Mouse (Mus musculus): ENCODE measurements at regions not wholly inside any gene's neighbourhood (a gene's known extent, or its start where the extent isn't known, plus 50 kb on each side); places are given as distances from the start of the nearest gene placed in this dataset.

GRCm38 (mm10) chr5:6517337-6517736, 768.2 kb upstream of the Steap1 start:
- no peak overlapping the region for H3K4me3 ChIP-seq (ENCODE audit: low read depth, low read length)

GRCm38 (mm10) chr5:6480811-6481210, 731.7 kb upstream of the Steap1 start:
- H3K36me3 ChIP-seq (ENCODE audit: control insufficient read depth, insufficient read depth, low read length), result no peaks in the 10 kb centered on the region
- H3K4me1 ChIP-seq (ENCODE audit: control insufficient read depth, insufficient read depth, low read length), result no peaks in the 10 kb centered on the region
- no peak overlapping the region for H3K4me2 ChIP-seq (ENCODE audit: low read depth)
- no peak overlapping the region for H3K4me3 ChIP-seq (ENCODE audit: low read depth, low read length)
- no peaks in the 10 kb centered on the region for H3K9me3 ChIP-seq (ENCODE audit: control insufficient read depth, low read length)
- ATAC-seq (ENCODE audit: insufficient read depth, low FRiP score, low TSS enrichment) (no peak), DNase-seq (ENCODE audit: low spot score) (no peak)
- 95% methylated on average over 5 of the region's 5 CpGs for WGBS
- H3K9ac ChIP-seq (ENCODE audit: low read length), result no peak overlapping the region
- H3K27ac ChIP-seq (ENCODE audit: low read depth, low read length), result no peak overlapping the region
- no peaks in the 10 kb centered on the region for H3K27me3 ChIP-seq (ENCODE audit: control insufficient read depth, insufficient read depth, low read length)

More at GRCm38 (mm10) chr5:6517337-6517736, 768.2 kb upstream of the Steap1 start:
- Histone ChIP-seq H3K4me2 (ENCODE audit: low read depth) (no peak overlapping the region), H3K27ac (ENCODE audit: low read depth, low read length) (no peak overlapping the region), H3K9me3 (ENCODE audit: control insufficient read depth, low read length) (no peaks in the 10 kb centered on the region), H3K9ac (ENCODE audit: low read length) (no peak overlapping the region), H3K27me3 (ENCODE audit: control insufficient read depth, insufficient read depth, low read length) (no peaks in the 10 kb centered on the region), H3K36me3 (ENCODE audit: control insufficient read depth, insufficient read depth, low read length) (no peaks in the 10 kb centered on the region), H3K4me1 (ENCODE audit: control insufficient read depth, insufficient read depth, low read length) (no peaks in the 10 kb centered on the region)
- WGBS, result 52% methylated on average over 1 of the region's 1 CpGs
- DNase-seq (ENCODE audit: low spot score) (no peak), ATAC-seq (ENCODE audit: insufficient read depth, low FRiP score, low TSS enrichment) (peak; percentile 55; the same call in 1 of the 2 replicates)
